Mouse (Mus musculus): ENCODE data around the gene Hepacam. TPM values are rescaled to one million over a fixed set of nuclear protein-coding genes. Genes with fewer than 3 reads are reported as not detected.

Hepacam gene
- total and polyA plus RNA-seq, 3 experiments, result 0.13 TPM; not detected in 2

- dilution Hi-C loops (cut with MboI; ENCODE audit: extremely low pct_ligation_motif_present, extremely low pct_unique_long_range_greater_than_20kb, low sequenced_read_pairs) (no loop called here), in situ Hi-C loops (cut with MboI; ENCODE audit: low pct_ligation_motif_present, low pct_unique_long_range_greater_than_20kb, low sequenced_read_pairs) (loop anchor here (25.0 kb wide), 1 partner anchor 534 kb away; no protein-coding TSS in a partner anchor)
- H3K9ac ChIP-seq (ENCODE audit: insufficient read depth, low read depth), result no peak overlapping the region
- no peaks in the 10 kb centered on the region for H3K79me2 ChIP-seq (replicated peaks; ENCODE audit: control insufficient read depth, extremely low read depth, insufficient read depth, poor library complexity, severe bottlenecking)
- no peak overlapping the region for H3K4me3 ChIP-seq (replicated peaks in 1 of 3; ENCODE audit: low read depth in 2 of 3, low read length in 2 of 3, poor library complexity in 1 of 3)
- H3K4me2 ChIP-seq (ENCODE audit: insufficient read depth, low read depth, poor library complexity, severe bottlenecking), result no peak overlapping the region
- no peaks in the 10 kb centered on the region for H3K36me3 ChIP-seq (replicated peaks in 1 of 2; ENCODE audit: control insufficient read depth in 1 of 2, insufficient read depth in 1 of 2, low read length in 1 of 2)
- H3K4me1 ChIP-seq (ENCODE audit: control insufficient read depth in 1 of 2, insufficient read depth in 2 of 2), result peaks cover 2 to 11% of the 10 kb centered on the region in 2 experiments
- peaks cover 9% of the 10 kb centered on the region for H3K27me3 ChIP-seq (replicated peaks)
- no peaks in the 10 kb centered on the region for H3K9me3 ChIP-seq (replicated peaks; ENCODE audit: low read length)
- no peak for DNase-seq (ENCODE audit: extremely low read depth)
- H3K27ac ChIP-seq (ENCODE audit: insufficient read depth, low read depth), result no peak overlapping the region
- TF ChIP-seq KAT2A (IDR thresholded peaks at IDR 0.05; ENCODE audit: insufficient replicate concordance, low read length) (no peak), MAX (IDR thresholded peaks at IDR 0.05; ENCODE audit: low read length) (no peak), GABPA (IDR thresholded peaks at IDR 0.05; ENCODE audit: insufficient replicate concordance, low read depth, low read length) (no peak), USF2 (conservative IDR thresholded peaks at IDR 0.05; ENCODE audit: low read depth, low read length) (no peak), CHD2 (IDR thresholded peaks at IDR 0.05; ENCODE audit: low read length) (no peak), EP300 (IDR thresholded peaks at IDR 0.05; ENCODE audit: low read length) (no peak), MEF2A (IDR thresholded peaks at IDR 0.05; ENCODE audit: borderline replicate concordance, low read depth, low read length) (no peak), TBP (conservative IDR thresholded peaks at IDR 0.05; ENCODE audit: low read depth, low read length) (no peak), NELFE (IDR thresholded peaks at IDR 0.05; ENCODE audit: low read depth, low read length) (no peak), RCOR1 (conservative IDR thresholded peaks at IDR 0.05; ENCODE audit: low read depth, low read length) (no peak), BHLHE40 (IDR thresholded peaks at IDR 0.05; ENCODE audit: low read depth, low read length) (no peak), MAFK (IDR thresholded peaks at IDR 0.05; ENCODE audit: insufficient replicate concordance, low read length) (no peak), ZC3H11A (IDR thresholded peaks at IDR 0.05; ENCODE audit: low read depth, low read length) (no peak), IRF4 (IDR thresholded peaks at IDR 0.05; ENCODE audit: low read depth, low read length) (no peak)
Measured at GRCm38 (mm10) chr9:37403011-37403410, 35.9 kb downstream of the Hepacam start.

- Histone ChIP-seq H3K27me3 (replicated peaks) (peaks cover 34% of the 10 kb centered on the region), H3K4me2 (ENCODE audit: insufficient read depth, low read depth, poor library complexity, severe bottlenecking) (no peak overlapping the region), H3K4me3 (replicated peaks in 1 of 3; ENCODE audit: low read depth in 2 of 3, low read length in 2 of 3, poor library complexity in 1 of 3) (no peak overlapping the region), H3K4me1 (ENCODE audit: control insufficient read depth in 1 of 2, insufficient read depth in 2 of 2) (no peaks in the 10 kb centered on the region; a peak in 1 of 4 replicates), H3K9me3 (replicated peaks; ENCODE audit: low read length) (no peaks in the 10 kb centered on the region), H3K79me2 (replicated peaks; ENCODE audit: control insufficient read depth, extremely low read depth, insufficient read depth, poor library complexity, severe bottlenecking) (no peaks in the 10 kb centered on the region), H3K9ac (ENCODE audit: insufficient read depth, low read depth) (no peak overlapping the region), H3K36me3 (replicated peaks in 1 of 2; ENCODE audit: control insufficient read depth in 1 of 2, insufficient read depth in 1 of 2, low read length in 1 of 2) (no peaks in the 10 kb centered on the region), H3K27ac (ENCODE audit: insufficient read depth, low read depth) (no peak overlapping the region)
- dilution Hi-C loops (cut with MboI; ENCODE audit: extremely low pct_ligation_motif_present, extremely low pct_unique_long_range_greater_than_20kb, low sequenced_read_pairs), result no loop called here
- in situ Hi-C loops (cut with MboI; ENCODE audit: low pct_ligation_motif_present, low pct_unique_long_range_greater_than_20kb, low sequenced_read_pairs), result loop anchor here (25.0 kb wide), 1 partner anchor 531 kb away; no protein-coding TSS in a partner anchor
- peak; percentile 52 for DNase-seq (ENCODE audit: extremely low read depth)
- TF ChIP-seq CTCF (conservative IDR thresholded peaks at IDR 0.05 in 1 of 2, IDR thresholded peaks at IDR 0.05 in 1 of 2; ENCODE audit: low read depth in 2 of 2, low read length in 2 of 2) (peak; percentile 87 to 88), SMC3 (IDR thresholded peaks at IDR 0.05; ENCODE audit: low read depth, low read length) (peak; percentile 65), POLR2AphosphoS2 (IDR thresholded peaks at IDR 0.05; ENCODE audit: low read depth, low read length) (no peak), RAD21 (IDR thresholded peaks at IDR 0.05; ENCODE audit: low read depth, low read length) (peak; percentile 88)
Measured at GRCm38 (mm10) chr9:37406372-37406771, 39.2 kb downstream of the Hepacam start.

Measured in CH12.LX (cell line).